Mouse (Mus musculus) left cerebral cortex, adult 18-20 months (tissue): ENCODE measurements around the gene Sf3b5. TPM values are rescaled to one million over a fixed set of nuclear protein-coding genes. Genes with fewer than 3 reads are reported as not detected.
A peak's percentile ranks its signal among the peaks of the same experiment; 100 is the strongest.

Experiments used
- DNase-seq, 2 experiments: peaks; one replicate each; pipeline ENCODE4 v3.0.0; 2021 to 2022; ENCODE audit warnings: low spot score in 2 of 2, mixed read lengths in 1 of 2
- long read RNA-seq, 2 experiments: library from polyadenylated mRNA; stranded (forward); transcript quantifications; one replicate each; pipeline ENCODE4 v2.0.0; 2021
- total RNA-seq, 2 experiments: library from RNA; stranded (reverse); gene quantifications; 2 replicates each; pipeline ENCODE4 v1.2.3; 2021

The Sf3b5 gene
- 1 to 10 TPM; 8.3 to 8.4 TPM for total RNA-seq
- long read RNA-seq, experiment 1, transcript Sf3b5-201 (1 exons, 3,841 nt): major isoform, 59 of 59 reads
- long read RNA-seq, experiment 1, partial matches to known transcripts: 0 of 59 reads
- long read RNA-seq, experiment 1, other reads (novel, unspliced or antisense): 0 of 59 reads
- long read RNA-seq, experiment 2, transcript Sf3b5-201 (1 exons, 3,841 nt): major isoform, 69 of 69 reads
- long read RNA-seq, experiment 2, partial matches to known transcripts: 0 of 69 reads
- long read RNA-seq, experiment 2, other reads (novel, unspliced or antisense): 0 of 69 reads

- no peak for DNase-seq
Measured at GRCm38 (mm10) chr10:13005043-13005442, at the start of gene Sf3b5. Sf3b5 (plus strand) TSS chr10:13005343.

GRCm38 (mm10) chr10:12955831-12956230 lies 49.3 kb upstream of the Sf3b5 start:
- DNase-seq: no peak

DNA sequence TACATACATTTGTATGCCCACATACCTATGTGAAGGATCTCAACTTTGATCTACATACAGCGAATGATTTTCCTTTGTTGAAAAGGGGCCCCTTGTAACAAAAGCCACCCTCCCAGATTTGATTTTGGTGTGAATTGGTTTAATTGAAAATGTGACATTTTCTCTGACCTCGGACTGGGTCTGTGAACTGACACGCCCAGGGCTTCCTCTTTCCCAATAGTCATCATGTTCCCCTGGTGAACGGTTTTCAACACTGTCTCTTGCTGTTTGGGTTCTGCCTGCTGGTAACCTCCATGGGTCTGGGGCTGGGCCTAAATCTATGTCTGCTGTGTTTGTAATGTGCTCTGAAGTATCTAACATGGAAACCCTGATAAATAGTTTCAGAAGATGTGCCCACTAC lies 47.9 kb upstream of the Sf3b5 start:
- DNase-seq: no peak

GRCm38 (mm10) chr10:12961546-12961945 lies 43.6 kb upstream of the Sf3b5 start:
- no peak for DNase-seq

DNA sequence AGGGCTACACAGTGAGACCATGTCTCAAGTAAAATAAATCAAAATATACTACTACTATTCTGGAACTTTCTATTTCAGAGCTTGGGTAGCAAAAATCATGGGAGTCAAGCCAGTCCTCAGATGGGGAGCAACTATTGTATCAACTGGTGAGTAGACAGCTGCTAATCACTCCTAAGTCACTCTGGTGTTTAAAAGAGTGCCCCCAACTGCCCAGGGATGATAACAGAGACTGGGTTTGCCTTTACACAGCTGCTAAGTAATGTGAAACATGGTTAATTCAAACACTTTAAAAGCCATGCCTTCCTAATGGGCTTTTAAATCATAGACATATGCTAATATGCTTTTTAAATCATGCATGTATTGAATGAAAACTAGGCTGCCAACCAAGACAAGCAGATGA lies 42.9 kb upstream of the Sf3b5 start:
- DNase-seq: no peak

- no peak for DNase-seq
Measured at GRCm38 (mm10) chr10:12963362-12964147, 41.6 kb upstream of the Sf3b5 start.

GRCm38 (mm10) chr10:12964151-12965075 lies 40.7 kb upstream of the Sf3b5 start, which contains the start of gene Stx11:
Stx11 (minus strand) TSS chr10:12964298.
- DNase-seq: peak in 1 of 2 experiments; percentile 15

- no peak for DNase-seq
Measured at GRCm38 (mm10) chr10:12965669-12966180, 39.4 kb upstream of the Sf3b5 start.

DNA sequence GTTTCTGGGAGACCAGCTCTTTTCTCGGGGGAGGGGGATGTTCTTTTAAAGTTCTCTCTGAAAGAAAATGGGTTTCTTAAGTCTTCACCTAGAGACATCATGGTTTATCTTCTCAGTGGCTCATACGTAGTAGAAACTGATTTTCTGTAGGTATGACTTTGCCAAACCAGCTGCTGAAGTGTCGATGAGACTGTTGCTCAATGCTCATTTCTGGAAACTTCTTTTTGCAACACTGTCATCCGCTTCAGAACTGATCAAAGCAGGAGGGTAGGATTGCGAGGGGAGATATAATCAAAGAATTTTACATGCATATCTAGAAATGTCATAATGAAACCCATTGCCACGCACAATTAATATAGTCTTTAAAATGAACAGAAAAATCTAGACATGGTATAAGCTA lies 30.6 kb upstream of the Sf3b5 start:
- DNase-seq: no peak

- DNase-seq: no peak
Measured at GRCm38 (mm10) chr10:12975461-12975860, 29.7 kb upstream of the Sf3b5 start.

DNA sequence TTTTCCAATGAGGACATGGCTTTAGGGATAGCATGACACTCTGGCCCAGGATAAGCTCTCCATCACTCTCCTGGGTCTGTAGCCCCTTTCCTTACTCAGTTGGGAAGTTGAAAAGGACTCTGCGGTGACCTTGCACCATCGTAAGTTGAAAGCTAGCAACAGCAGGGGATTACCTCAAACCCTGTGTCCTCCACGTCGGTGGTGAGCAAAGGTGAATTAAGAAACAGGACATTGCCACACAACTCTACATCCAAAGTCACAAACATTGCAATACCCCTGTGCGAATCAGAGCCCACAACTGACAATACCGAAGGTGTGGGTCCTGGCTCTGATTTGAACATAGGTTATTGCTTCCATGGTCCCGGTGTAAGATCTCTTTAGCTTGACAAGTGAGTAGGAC lies 29.2 kb upstream of the Sf3b5 start:
- no peak for DNase-seq

- no peak for DNase-seq
Measured at GRCm38 (mm10) chr10:12976552-12976951, 28.6 kb upstream of the Sf3b5 start.

- peak; percentile 22 to 47 for DNase-seq
Measured at GRCm38 (mm10) chr10:12977787-12978212, 27.3 kb upstream of the Sf3b5 start.

GRCm38 (mm10) chr10:12981071-12981470 lies 24.1 kb upstream of the Sf3b5 start:
- no peak for DNase-seq

GRCm38 (mm10) chr10:12983516-12983915 lies 21.6 kb upstream of the Sf3b5 start:
- DNase-seq: no peak

DNA sequence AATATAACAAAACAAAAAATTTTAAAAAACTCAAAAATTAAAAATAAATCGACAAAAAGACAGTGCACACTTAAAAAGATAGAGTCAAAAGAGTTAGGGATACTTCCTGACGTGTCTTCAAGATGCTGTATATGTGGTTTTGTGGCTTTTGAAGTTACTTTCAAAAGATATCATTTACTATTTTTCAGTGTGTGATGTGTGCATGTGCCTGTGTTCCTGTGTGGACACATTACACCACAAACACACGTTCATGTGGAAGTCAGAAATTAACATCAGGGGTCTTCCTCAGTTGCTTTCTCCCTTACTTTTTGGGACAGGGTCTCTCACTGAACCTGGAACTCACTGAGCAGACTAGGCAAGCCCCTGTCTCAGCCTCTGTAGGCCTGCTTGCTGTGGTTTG lies 20.1 kb upstream of the Sf3b5 start:
- no peak for DNase-seq

DNA sequence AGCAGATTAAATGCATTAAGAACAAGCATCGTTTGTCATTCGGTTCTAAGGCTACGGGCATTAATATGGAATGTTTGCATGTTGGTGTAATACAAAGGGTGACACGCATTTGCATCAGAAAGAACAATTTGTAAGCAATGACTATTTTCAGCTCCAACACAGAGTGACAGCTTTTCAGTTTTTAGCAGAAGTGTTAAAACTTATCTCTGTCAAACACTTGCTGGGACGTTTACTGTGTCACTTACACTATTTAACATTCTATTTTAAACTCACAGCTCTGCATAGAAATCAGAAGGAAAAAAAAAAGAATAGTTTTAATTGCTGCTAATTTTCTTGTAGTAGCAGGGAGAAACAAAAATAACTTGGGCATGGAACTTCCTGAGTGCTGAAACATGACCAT lies 18.7 kb upstream of the Sf3b5 start:
- DNase-seq: no peak

DNA sequence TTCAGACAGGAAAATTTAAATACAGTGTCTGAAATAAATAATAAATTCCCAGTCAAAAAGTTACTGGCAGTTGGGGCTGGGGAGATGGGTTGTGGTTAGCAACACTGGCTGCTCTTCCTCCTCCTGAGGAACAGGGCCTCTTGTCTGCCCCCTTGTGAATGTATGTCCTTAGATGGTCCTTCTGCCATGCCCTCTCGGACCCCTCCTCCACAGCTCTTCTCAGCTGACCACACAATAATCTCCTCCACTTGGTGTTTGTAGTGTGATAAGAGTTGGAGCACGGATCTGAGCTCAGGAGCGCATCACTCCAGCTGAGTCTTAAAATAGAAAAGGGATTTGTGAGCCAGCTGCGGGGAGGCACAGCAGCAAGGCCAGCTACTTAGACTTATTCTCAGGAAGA lies 18.2 kb upstream of the Sf3b5 start:
- no peak for DNase-seq

- DNase-seq: no peak
Measured at GRCm38 (mm10) chr10:12991953-12992352, 13.2 kb upstream of the Sf3b5 start.

GRCm38 (mm10) chr10:12993411-12994039 lies 11.6 kb upstream of the Sf3b5 start:
- DNase-seq: no peak
